Mouse (Mus musculus): ENCODE measurements around the gene 0610030E20Rik. TPM values are rescaled to one million over a fixed set of nuclear protein-coding genes. Genes with fewer than 3 reads are reported as not detected.

The 0610030E20Rik gene
- total RNA-seq, 2 experiments from 2014 or later, result 17.6 to 34.0 TPM

DNA sequence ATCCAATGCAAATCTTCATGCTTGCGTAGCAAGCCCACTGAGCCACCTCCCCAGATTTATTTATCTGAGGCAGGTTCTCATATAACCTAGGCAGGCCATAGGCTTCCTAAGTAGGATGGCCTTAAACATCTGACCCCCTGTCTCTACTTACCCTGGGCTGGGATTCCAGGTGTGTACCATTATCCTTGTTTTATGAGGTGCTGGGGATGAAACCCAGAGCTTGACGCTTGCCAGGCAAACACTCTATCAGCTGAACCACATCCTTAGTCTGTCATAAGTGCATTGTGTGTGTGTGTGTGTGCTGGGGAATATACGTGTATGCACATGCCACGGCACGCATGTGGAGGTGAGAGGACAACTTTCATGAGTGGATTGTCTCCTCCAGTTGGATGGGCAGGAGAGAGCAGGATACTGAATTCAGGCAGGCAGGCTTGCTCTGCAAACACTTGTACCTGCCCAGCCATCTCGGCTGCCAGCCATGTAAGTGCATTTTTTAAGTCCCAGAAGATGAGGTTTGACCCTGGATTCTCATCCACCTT, 41.7 kb downstream of the 0610030E20Rik start:
- ATAC-seq (replicated peaks; ENCODE audit: poor library complexity, severe bottlenecking), result no peak

- peak; percentile 75 for ATAC-seq (replicated peaks; ENCODE audit: poor library complexity, severe bottlenecking)
Observed at GRCm38 (mm10) chr6:72389471-72389940, 42.4 kb downstream of the 0610030E20Rik start.

DNA sequence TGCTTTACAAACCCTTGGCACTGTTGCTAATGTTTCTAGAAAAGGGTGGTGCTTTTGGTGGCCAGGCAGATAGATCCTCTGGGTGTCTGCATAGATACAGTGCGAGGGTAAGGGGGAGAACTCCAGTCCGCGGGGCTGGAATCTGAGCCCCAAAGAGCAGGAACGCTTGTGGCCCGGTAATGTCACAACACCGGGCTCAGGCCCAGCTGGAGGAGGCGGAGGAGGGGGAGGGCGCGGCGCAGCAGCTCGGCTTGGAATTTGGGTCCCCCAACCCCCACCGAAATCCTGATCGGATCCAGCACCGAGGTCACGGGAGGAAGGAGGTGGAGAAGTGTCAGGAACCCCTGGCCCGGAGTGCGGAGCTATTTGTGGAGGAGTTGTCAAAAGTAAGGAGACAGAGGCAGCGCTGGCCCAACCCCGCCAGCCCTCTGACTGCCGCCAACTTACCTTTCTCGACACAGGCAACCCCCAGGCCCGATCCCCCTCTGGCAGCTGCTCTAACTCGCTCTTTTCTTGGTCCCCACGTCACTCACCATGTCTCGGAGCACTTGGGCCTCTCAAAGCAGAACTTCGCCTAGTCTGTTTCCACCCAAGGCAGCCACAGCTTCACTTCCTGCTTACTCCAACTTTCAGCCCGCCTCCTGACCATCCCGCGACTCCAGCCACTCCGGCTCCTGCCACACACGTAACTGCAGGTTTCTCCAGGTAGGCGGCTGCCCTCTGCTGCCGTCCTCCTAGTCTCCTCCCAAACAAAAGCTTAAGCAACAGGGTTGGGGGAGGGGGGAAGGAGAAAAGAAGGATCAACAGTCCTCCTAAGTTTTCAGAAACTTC, 43.0 kb downstream of the 0610030E20Rik start, which contains the start of gene Vamp8:
Gene Vamp8 (minus strand): TSS at position 763 of the 831 bp plus-strand sequence.
- peak; percentile 79 for ATAC-seq (replicated peaks; ENCODE audit: poor library complexity, severe bottlenecking)

GRCm38 (mm10) chr6:72390795-72391521, 43.8 kb downstream of the 0610030E20Rik start:
- ATAC-seq (replicated peaks; ENCODE audit: poor library complexity, severe bottlenecking), result no peak

DNA sequence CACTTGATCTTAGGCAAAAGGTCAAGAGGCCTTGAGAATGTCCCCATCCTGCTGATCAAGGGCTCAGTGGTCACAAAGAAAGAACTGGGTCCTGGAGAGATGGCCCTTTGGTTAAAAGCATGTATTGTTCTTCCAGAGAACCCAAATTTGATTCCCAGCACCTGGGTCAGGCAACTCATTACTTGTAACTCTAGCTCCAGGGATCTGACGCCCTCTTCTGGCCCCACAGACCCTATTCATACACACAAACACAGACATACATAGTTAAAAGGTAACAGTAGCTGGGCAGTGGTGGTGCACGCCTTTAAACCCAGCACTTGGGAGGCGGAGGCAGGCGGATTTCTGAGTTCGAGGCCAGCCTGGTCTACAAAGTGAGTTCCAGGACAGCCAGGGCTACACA, 45.2 kb downstream of the 0610030E20Rik start:
- no peak for ATAC-seq (replicated peaks; ENCODE audit: poor library complexity, severe bottlenecking)

- no peak for ATAC-seq (replicated peaks; ENCODE audit: poor library complexity, severe bottlenecking)
Observed at GRCm38 (mm10) chr6:72396837-72397251, 49.7 kb downstream of the 0610030E20Rik start.

- ATAC-seq (replicated peaks; ENCODE audit: poor library complexity, severe bottlenecking), result no peak
Observed at GRCm38 (mm10) chr6:72399967-72400366, 52.9 kb downstream of the 0610030E20Rik start.

GRCm38 (mm10) chr6:72401875-72402274, 54.8 kb downstream of the 0610030E20Rik start:
- peak; percentile 95 for ATAC-seq (replicated peaks; ENCODE audit: poor library complexity, severe bottlenecking)

Other genes starting within 250 kb of the 0610030E20Rik start
- gene St3gal5, start 249.7 kb upstream of the 0610030E20Rik start, total RNA-seq (2014; fragmentation: Nextera tagmentation), result 2.6 TPM in 1 of 2 replicates, not detected in the other
- 10.9 and 11.0 TPM in 2 replicates for gene St3gal5, start 249.7 kb upstream of the 0610030E20Rik start, total RNA-seq (2017)
- gene Atoh8, start 111.7 kb upstream of the 0610030E20Rik start, total RNA-seq (2014; fragmentation: Nextera tagmentation), result 1.5 TPM in 1 of 2 replicates, not detected in the other
- gene Atoh8, start 111.7 kb upstream of the 0610030E20Rik start, total RNA-seq (2017), result not detected in 2 replicates
- not detected in 2 replicates for gene Sftpb, start 42.7 kb upstream of the 0610030E20Rik start, total RNA-seq (2014; fragmentation: Nextera tagmentation)
- gene Sftpb, start 42.7 kb upstream of the 0610030E20Rik start, total RNA-seq (2017), result not detected in 2 replicates
- 37.8 and 71.8 TPM in 2 replicates for gene Usp39, start 2.1 kb upstream of the 0610030E20Rik start, total RNA-seq (2014; fragmentation: Nextera tagmentation)
- gene Usp39, start 2.1 kb upstream of the 0610030E20Rik start, total RNA-seq (2017), result 104 and 123 TPM in 2 replicates
- 0.73 and 7.4 TPM in 2 replicates for gene Tmem150a, start 8.1 kb downstream of the 0610030E20Rik start, total RNA-seq (2014; fragmentation: Nextera tagmentation)
- 0.09 TPM in 1 of 2 replicates, not detected in the other for gene Tmem150a, start 8.1 kb downstream of the 0610030E20Rik start, total RNA-seq (2017)
- 81.5 and 83.1 TPM in 2 replicates for gene Rnf181, start 19.6 kb downstream of the 0610030E20Rik start, total RNA-seq (2014; fragmentation: Nextera tagmentation)
- gene Rnf181, start 19.6 kb downstream of the 0610030E20Rik start, total RNA-seq (2017), result 48.6 and 54.3 TPM in 2 replicates
- gene Vamp5, start 33.2 kb downstream of the 0610030E20Rik start, total RNA-seq (2014; fragmentation: Nextera tagmentation), result 12.4 and 43.7 TPM in 2 replicates
- gene Vamp5, start 33.2 kb downstream of the 0610030E20Rik start, total RNA-seq (2017), result 8.6 and 16.5 TPM in 2 replicates
- 239 and 250 TPM in 2 replicates for gene Vamp8, start 43.4 kb downstream of the 0610030E20Rik start, total RNA-seq (2014; fragmentation: Nextera tagmentation)
- gene Vamp8, start 43.4 kb downstream of the 0610030E20Rik start, total RNA-seq (2017), result 347 and 437 TPM in 2 replicates
- 7.9 and 8.8 TPM in 2 replicates for gene Ggcx, start 67.0 kb downstream of the 0610030E20Rik start, total RNA-seq (2014; fragmentation: Nextera tagmentation)
- 9.6 and 19.7 TPM in 2 replicates for gene Ggcx, start 67.0 kb downstream of the 0610030E20Rik start, total RNA-seq (2017)
- 387 and 444 TPM in 2 replicates for gene Mat2a, start 92.2 kb downstream of the 0610030E20Rik start, total RNA-seq (2014; fragmentation: Nextera tagmentation)
- 211 and 247 TPM in 2 replicates for gene Mat2a, start 92.2 kb downstream of the 0610030E20Rik start, total RNA-seq (2017)
- not detected in 2 replicates for gene Sh2d6, start 174.4 kb downstream of the 0610030E20Rik start, total RNA-seq (2014; fragmentation: Nextera tagmentation)
- gene Sh2d6, start 174.4 kb downstream of the 0610030E20Rik start, total RNA-seq (2017), result 0.26 and 0.62 TPM in 2 replicates
- gene Capg, start 197.1 kb downstream of the 0610030E20Rik start, total RNA-seq (2014; fragmentation: Nextera tagmentation), result 32.4 and 69.3 TPM in 2 replicates
- gene Capg, start 197.1 kb downstream of the 0610030E20Rik start, total RNA-seq (2017), result 52.4 and 56.6 TPM in 2 replicates

All from granulocyte monocyte progenitor cell, adult 5-6 weeks (primary cell).